Mouse (Mus musculus) forelimb bud, embryonic 11.5 days (tissue): ENCODE measurements at regions not wholly inside any gene's neighbourhood (a gene's known extent, or its start where the extent isn't known, plus 50 kb on each side); places are given as distances from the start of the nearest gene placed in this dataset.
A peak's percentile ranks its signal among the peaks of the same experiment; 100 is the strongest.

Experiments used
- DNase-seq: peaks from one replicate; pipeline ENCODE4 v3.0.0-alpha.2; 2012; ENCODE audit warnings: low read depth, low spot score

GRCm38 (mm10) chr4:92311891-92312290, 120.3 kb upstream of the Gm12666 start:
- no peak for DNase-seq

- DNase-seq, result no peak
These were observed 74.3 kb upstream of the Gm12666 start for GRCm38 (mm10) chr4:92265878-92266277.

GRCm38 (mm10) chr4:92246800-92247199, 55.3 kb upstream of the Gm12666 start:
- peak; percentile 2 for DNase-seq
